Mouse (Mus musculus): ENCODE data around the gene Stap1.

Stap1 gene

DNA sequence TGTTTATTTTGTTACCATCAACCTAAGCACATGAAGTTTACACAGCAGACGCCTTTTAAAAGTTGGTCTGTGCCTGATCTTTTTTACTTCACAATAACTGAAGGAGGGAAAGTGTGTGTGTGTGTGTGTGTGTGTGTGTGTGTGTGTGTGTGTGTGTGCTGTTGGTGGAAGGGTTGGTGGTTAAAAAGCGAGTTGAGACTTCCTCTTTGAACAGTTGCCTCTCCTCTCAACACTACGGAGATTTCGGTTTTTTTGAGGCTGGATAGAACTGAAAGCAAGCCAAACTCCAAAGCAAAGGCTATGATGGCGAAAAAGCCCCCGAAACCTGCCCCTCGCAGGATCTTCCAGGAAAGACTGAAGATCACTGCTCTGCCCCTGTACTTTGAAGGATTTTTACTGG lies at the start of gene Stap1:
Stap1 (plus strand) TSS at position 209 of the 400 bp plus-strand sequence.
- in situ Hi-C loops (cut with MseI, MboI): no loop called here

DNA sequence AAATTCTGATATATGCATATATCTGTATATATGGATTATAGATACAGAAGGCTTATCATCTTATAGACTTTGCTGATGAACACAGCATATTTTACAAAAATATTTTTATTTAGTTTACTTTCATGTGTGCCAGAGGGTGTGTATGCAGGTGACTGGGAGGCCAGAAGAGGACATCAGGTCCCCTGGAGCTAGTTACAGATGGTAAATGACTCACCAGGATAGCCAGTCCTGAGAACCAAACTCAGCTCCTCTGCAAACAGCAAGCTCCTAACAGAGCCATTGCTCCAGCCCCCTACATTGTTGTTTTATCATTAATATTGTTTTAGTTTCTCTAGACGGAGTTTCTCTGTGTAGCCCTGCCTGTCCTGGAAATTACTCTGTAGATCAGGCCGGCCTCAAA lies 41.7 kb upstream of the Stap1 start:
- in situ Hi-C loops (cut with MseI, MboI): no loop called here

DNA sequence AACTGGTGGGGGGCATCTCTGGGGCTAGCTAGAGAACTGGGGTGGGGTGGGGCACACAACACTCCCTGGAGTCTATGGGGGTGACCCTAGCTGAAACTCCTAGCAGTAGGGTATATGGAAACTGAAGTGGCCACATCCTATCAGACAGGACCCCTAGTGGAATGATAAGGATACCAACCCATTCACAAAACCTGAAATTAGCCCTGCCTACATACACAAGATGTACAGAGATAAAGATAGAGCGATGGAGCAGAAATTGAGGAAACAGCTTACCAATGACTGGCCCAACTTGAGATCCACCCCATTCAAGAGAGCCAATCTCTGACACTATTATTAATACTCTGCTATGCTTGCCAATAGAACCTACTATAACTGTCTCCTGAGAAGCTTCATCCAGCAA lies 8.0 kb upstream of the Stap1 start:
- in situ Hi-C loops (cut with MseI, MboI): no loop called here

DNA sequence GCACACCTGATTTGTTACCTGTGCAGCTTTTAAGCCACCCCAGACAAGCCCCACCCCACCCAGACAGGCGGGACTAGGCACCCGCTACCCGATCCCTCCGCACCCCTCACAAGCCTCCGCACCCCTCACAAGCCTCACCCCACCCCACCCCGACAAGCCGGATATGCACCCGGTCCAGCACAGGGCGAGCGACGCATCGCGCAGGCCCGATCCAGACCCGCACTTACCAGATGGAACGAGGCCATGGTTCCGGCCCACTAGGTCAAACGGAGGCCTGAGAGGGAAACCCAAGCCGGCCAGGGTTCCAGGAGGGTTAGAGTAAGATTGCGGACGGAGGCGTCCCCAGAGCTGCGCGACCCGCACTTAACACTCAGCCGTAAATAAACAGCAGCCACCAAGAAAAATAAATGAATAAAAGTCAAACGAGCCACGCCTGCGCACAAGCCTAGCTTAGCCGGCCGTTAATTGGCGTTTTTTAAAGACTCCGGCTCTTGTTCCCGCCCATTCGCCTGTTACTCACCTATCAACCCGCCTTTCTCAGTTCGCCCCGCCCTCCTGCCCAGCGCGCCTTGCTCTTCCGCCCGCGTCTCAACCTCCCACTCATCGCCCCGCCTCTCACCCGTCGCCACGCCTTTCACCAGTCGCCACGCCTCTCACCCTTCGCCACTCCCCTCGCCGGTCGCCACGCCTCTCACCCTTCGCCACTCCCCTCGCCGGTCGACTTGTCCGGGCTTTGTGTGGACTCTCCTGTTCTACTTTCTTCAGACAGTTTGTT lies 6.3 kb upstream of the Stap1 start, which contains the start of gene Cenpc1:
Cenpc1 (minus strand) TSS at position 483 of the 775 bp plus-strand sequence.
- in situ Hi-C loops (cut with MseI, MboI): no loop called here

DNA sequence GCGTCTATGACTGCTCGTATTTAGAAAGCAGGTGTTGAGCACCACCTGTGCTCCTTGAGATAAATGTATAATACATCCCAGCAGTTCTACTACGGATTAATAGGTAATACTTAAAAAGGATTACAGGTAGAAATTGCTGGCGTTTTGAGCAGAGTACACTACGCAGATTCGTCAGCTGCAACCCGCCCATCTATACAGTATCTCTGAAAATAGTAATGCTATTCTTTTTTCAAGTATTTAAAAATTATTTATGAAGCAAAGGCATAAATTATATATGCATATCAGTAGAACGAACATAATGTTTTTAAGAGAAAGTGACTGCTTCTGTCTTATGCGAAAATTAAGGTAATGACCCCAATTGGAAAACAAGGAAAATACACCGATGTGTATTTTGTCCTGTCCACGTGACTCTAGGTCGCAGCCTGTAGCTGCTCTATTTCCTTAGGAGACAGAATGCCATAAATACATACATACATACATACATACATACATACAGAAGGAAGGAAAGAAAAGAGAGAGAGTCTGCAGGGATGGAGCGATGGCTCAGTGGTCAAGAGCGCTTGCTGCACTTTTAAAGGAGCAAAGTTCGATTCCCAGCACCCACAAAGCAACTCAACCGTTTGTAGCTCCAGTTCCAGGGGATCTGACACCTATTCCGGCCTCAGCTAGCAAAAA lies 5.5 kb upstream of the Stap1 start:
- in situ Hi-C loops (cut with MseI, MboI): no loop called here

DNA sequence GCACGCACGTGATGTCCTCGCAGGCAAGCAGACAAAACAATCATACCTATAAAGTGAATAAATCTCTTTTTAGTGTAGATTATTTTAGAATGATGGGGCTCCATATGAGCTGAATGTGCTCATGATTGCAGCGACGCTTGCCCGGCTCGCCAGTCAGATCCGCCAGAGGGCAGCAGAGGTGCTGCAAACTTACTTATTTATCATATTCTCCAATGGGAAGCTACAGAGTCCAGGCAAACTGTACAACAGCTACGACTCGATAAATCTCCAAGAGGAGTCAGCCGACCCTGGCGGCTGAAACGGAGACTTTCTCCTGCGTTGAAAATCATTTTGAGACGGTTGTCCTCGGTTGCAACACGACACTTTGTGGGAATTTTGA lies 5.0 kb upstream of the Stap1 start:
- in situ Hi-C loops (cut with MseI, MboI): no loop called here

DNA sequence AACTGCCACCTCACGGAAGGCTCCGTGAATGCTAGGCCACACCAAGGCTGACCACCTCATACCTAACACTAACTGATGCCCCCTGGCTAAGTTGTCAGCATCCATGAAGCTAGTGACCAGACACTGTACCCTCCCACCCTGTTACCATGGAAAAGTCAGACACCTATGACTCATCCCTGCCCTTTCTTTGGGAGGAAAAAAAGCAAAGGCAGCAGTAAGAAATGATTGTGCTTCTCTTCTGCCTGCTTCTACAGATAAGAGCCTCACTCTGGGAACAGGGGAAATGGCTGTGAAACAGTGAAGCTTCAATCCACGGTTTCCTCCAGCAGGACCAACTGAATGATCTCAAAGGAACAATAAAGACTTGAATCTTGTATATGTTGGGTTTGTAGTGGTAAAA lies 3.1 kb upstream of the Stap1 start:
- in situ Hi-C loops (cut with MseI, MboI): no loop called here

DNA sequence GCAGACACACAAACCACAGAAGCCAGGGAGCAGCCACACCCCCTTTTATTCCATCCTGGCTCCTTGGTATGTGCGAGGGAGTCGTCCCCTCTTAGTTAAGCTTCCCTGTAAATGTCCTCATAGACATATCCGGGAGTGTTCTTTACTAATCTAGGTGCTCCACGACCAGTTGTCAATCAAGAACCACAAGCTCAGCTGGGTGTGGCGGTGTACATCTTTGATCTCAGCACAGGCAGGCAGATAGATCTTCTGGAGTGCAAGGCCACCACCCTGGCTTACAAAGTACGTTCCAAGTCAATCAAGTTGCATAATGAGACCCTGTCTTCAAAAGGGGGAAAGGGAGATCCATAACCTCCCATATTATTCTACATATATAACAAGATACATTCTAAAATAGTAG lies 2.4 kb upstream of the Stap1 start:
- in situ Hi-C loops (cut with MseI, MboI): no loop called here

DNA sequence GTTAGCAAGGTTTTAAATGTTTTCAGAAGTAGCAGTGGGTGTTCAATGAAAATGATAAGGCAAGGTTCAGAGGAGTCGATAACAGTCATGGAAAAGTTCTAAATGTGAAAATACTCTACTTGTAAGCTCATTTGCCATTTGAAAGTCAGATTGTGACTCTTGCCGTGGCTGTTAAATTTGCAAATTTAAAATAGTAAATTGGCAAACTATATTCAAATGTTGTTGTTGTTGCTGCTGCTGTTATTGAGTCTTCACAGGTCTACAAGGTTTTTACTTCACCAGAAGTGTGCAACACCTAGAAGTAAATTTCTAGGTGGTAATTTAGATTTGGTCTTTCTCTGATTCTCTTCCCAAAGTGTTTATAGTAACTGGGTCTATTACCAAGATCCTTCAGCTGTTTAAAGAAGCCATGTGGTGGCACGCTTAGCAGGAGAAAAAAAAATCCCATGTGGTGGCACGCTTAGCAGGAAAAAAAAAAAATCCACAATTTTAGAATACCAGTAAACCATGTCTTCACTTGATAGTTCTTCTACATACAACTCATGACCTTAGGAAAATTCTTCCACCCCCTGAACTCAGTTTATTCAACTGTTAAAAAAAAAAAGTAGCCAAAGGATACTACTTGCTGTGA lies 1.3 kb downstream of the Stap1 start:
- in situ Hi-C loops (cut with MseI, MboI): no loop called here

DNA sequence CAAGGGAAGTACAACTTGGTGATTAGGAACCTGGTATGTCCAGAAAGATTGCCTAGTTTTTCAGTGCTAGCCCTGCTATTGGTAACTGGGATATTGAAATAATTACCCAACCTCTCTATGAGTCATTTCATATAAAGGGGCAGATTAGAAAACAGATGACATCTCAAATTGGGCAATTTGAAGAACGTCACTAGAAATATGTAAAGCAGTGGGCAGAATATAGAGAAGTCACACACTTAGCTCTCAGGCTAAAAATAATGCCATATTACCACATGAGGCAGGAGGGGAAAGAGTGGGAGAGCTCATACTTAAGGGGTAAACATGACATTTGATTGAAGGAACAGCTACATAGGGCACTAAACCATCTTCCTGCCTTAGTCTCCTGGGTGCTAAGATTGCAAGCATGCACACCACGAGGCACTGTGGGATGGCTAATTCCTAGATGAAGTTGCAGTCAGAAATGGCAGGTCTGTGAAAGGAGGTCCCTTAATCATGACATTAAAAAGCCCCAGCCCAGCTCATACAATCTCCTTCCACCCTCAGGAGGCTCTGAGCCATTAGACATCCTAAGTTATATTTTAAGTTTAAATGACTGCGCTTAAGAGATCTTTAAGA lies 7.3 kb downstream of the Stap1 start:
- in situ Hi-C loops (cut with MseI, MboI): no loop called here

DNA sequence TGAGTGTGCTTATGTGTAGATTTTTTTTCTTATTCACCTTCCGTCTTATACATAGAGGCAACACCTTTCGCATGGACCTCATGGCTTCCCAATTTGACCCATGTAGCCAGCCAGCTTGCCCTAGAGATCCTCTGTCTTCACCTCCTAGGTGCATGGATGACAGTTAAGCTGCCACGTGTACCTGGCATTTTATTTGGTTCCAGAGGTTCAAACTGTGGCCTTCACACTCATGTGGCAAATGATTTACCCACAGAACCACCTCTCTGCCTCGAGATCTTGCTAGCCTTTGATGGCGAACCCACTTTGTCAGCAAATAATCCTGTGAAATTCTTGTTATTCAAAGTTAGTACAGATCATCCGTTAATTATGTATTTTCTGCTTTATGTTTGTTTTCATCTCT lies 12.4 kb downstream of the Stap1 start:
- in situ Hi-C loops (cut with MseI, MboI): no loop called here

DNA sequence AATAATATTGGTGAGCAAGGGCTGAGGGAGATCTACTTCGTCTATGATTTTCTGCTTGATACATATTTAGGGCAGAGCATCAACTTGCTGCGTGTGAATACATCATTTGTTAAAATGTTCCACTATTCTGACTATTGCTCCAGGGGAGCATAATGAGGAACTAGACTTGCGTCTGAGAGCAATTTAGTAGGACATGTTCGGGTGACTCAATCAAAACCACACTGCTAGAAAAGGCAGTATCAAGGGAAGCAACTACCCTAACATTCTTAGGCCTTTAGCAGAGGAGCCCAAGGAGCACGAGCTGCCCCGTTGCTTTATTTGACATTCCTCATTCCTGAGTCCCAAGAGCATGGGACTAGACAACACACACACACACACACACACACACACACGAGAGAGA lies 13.4 kb downstream of the Stap1 start:
- in situ Hi-C loops (cut with MseI, MboI): no loop called here

DNA sequence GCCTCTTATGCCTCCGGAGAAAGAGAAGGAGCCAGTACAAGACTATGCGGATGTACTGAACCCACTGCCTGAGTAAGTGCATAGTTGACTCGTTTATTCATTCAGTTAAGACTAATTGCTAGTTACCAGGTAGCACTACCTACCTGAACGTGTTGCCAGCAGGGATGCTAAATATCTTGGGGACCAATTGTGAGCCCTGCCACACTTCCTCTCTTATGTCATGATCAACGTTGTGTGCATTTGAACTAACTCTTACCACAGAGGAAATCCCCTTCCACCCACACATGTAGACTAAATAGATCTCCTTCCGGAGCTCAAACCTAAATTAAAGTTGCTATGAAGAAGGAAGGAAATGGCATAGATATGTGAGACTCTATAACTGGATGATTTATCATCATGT lies 15.2 kb downstream of the Stap1 start:
- in situ Hi-C loops (cut with MseI, MboI): no loop called here

DNA sequence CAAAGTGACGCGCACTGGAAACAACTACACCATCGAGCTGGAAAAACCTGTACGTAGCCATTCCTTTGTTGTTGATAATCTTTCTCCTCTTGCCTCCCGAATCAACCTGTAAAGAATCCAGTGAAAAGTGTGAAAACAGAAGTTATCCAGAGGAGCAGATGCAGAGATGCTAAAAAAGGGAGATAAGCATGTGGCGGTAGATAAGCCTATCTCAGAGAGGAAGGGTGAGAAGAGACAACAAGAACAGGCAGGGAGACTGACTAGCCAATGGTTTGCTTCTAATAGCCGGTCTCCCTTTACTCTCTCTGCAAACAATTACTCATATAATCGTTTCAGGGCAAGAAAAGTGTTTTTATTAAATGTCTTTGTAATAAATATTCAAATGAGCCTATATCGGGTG lies 23.2 kb downstream of the Stap1 start:
- in situ Hi-C loops (cut with MseI, MboI): no loop called here

DNA sequence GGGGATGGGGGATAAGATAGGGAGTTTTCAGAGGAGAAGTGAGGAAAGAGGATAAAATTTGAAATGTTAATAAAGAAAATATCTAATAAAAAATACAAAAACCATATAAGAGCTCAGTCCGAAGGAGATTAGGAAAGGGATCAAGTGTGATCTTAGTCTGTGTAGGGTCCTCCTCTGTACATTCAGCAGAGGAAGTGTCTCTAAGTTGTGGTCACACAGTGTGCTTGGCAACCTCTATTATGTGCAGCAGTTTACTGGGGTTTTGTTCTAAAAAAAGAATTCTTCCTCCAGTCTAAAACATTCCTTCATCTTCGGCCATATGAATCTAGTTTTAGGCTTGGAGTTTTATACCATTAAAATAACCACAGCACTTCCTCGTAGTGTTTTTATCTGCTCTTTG lies 27.4 kb downstream of the Stap1 start:
- in situ Hi-C loops (cut with MseI, MboI): no loop called here

DNA sequence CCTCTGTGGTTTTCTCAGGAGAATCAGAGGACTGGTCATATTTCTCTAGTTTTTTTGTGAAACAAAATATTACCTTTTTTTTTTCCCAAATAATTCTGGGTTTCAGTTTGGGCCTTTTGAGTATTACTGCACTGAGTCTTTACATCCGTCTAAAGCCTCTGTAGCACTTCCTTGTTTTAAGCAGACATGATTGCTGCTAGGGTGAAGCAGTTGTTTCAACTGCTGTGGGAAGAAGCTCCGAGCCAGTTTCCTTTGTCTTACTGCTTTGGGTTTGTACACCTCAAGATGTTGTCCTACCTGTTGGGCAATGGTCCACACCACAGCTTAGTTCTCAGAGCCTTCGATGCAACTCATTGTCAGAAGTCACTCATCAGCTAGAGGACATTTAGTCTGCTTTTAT lies 29.1 kb downstream of the Stap1 start:
- in situ Hi-C loops (cut with MseI, MboI): no loop called here

DNA sequence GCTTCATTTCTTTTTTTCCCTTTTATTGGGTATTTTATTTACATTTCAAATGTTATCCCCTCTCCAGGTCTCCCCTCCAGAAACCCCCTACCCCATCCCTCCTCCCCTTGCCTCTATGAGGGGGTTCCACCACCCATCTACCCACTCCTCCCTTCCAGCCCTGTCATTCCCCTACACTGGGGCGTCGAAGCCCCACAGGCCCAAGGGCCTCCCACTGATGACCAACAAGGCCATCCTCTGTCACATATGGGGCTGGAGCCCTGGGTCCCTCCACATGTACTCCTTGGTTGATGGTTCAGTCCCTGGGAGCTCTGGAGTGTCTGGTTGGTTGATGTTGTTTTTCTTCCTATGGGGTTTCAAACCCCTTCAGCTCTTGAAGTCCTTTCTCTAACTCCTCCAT lies 30.6 kb downstream of the Stap1 start:
- in situ Hi-C loops (cut with MseI, MboI): no loop called here

DNA sequence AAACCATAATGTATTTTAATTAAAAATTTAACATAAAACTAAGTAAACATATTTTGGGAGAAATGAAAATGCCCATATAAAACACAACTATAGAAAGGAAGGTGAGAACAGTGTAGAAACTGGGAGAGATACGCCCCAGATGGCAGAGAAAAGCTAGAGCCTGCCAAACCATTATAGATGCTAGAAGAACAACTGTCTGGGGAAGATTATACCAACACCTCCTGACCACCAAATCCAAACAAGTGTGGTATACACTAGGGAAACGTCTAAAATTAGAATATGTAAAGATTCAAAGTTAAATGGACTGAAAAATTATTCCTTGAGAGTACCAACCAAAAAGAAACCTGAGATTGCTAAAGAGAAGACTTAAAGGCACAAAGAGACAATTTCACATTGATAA lies 35.1 kb downstream of the Stap1 start:
- in situ Hi-C loops (cut with MseI, MboI): no loop called here

DNA sequence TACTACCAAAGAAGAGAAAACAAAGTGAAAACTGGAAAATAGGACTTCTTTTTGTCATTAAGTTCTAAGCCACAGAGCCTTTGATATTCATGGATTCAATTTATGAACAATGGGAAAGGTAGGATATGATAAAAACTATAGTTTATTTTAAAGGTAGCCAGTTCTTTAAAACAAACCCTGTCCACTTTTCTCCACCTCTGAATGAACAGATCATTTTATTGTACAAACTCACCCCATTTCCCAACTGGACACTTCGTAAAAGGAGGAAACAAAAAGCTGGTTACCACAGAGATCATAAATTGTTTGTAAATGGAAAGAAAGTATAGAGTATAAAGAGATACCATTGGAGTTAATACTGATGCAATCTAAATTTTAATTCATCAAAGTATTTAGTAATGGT lies 39.5 kb downstream of the Stap1 start:
- in situ Hi-C loops (cut with MseI, MboI): no loop called here

DNA sequence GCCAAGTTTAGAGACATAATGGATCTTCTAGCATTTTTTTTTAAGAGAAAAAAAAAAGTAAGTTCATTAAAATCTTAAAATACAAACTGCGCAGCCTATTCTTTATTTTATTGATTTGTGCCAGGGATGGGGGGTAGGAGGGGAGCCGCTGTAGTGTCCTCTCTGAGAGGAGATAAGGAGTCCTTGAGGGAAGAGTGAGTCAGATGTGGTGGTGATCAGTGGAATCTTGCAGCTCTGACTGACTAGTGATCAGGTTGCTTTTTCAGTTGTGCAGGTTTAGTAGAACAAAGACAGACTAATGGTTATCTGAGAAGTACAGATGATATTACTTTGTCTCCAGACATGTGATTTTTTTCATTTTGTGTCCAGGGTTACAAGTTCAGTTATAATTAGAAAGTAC lies 41.5 kb downstream of the Stap1 start:
- in situ Hi-C loops (cut with MseI, MboI): no loop called here

DNA sequence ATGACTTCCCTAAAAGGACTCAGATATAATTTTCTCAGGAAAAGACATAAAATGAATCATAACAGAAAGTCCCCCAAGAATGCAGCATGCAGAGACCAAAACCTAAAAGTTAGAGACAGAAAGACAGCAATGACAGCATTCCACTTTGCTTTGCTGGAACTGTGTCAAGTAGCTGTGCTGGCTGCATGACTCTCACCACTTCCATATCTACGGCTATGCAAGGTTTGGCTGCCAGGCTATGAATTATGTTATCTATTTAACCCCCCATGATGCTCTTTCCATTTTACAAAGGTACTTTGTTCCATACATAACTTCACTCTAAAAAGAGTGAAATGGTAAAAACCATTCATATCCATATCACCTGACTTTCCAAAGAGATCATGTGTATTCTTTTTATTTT lies 42.5 kb downstream of the Stap1 start:
- in situ Hi-C loops (cut with MseI, MboI): no loop called here

DNA sequence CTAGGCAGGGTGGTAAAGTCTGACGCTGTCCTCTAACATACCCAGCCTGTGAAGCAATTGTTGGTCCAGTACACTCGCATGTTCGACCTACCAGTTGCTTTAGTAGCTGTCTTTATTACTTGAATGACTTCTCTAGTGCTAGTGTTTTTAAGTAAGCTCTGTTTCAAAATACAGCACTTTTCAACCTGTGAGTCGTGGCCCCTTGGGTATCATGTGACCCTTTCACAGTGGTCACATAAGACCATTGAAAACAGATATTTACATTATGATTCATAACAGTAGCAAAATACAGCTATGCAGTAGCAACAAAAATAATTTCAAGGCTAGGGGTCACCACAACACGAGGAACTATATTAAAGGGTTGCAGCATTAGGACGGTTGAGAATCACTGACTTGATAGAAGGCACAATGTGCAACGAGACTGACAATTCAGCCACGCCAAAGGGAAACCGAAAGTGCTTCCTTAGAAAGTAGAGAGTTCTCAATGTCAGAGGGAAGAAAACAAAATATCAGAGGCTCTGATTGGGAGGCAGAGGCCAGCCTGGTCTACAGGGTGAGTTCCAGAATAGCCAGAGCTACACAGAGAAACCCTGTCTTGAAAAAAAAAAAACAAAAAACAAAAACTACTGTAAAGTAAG lies 47.0 kb downstream of the Stap1 start:
- in situ Hi-C loops (cut with MseI, MboI): no loop called here

Measured in mouse trophoblast stem cell (cell line).